Mouse (Mus musculus) brain, embryonic 14.5 days (tissue): ENCODE results near the gene Eif2s1.

Experiments used
- CTCF ChIP-seq: fragments of 200-500 bp; IDR thresholded peaks from 2 replicates; pipeline ENCODE4 v1.5.1; 2012; ENCODE audit warnings: inconsistent platforms, mild to moderate bottlenecking, moderate library complexity, borderline replicate concordance; ENCODE audit not compliant: insufficient read depth, insufficient read length; ENCODE audit errors: extremely low read depth
- POLR2A ChIP-seq: fragments of 200-500 bp; IDR thresholded peaks from 2 replicates; pipeline ENCODE4 v1.6.1; 2012; ENCODE audit warnings: mild to moderate bottlenecking, inconsistent platforms, borderline replicate concordance; ENCODE audit not compliant: poor library complexity, insufficient read depth, insufficient read length, severe bottlenecking; ENCODE audit errors: extremely low read depth

DNA sequence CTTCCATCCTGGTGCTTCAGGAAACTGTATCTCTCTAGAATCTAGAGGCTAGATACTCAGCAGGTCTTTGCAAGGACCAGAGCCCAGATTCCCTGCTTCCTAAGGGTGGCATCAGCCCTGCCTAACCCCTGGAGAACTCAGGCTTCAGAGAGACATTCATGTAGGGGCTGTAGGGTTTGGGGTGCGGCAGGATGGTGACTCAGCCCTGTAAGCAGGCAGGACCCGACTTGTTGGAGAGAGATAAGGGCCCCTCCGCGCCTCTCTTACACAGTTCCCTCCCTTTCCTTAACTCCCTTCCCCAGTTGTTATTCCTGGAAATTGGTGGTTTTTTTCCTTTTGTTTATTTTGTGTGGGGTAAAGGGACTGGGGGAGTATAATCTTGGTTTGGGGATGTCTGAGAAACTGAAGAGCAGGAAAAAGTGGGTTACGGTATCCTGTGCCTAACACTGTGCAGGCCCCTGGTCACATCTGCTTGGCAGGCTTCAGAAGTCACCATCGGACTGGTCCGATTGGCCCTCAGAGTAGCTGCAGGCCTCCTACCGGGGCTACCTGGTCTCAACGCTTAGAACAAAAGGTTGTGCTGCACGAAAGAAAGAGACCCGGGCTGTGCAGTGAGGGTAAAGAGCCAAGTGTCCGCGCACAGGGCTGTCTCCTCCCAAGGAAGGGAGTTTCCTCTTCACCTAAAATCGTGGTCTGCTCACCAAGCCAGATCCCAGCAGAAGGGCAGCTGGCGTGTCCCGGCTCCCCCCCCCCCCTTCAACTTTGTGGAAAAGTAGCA is 49.3 kb downstream of the Eif2s1 start:
- TF ChIP-seq CTCF (no peak), POLR2A (no peak)
